Comparison of ENCODE assay signal across 13 mouse cellular contexts in genomic region chr10:4626432-4626831, GRCm38 (mm10). TPM values are rescaled to one million over a fixed set of nuclear protein-coding genes. Genes with fewer than 3 reads are reported as not detected.
A peak's percentile ranks its signal among the peaks of the same experiment; 100 is the strongest.
DNase-seq lines count a peak whose midpoint lies in the region; ATAC-seq and TF ChIP-seq lines count a peak whose summit lies in the region.
"Had no signal": no experiment of that assay in that cellular context is flagged by ENCODE, and none has a peak within 500 bp of the region (broad histone marks: within the 10 kb centered on the region; RNA-seq: fewer than 3 reads in every experiment).

No protein-coding gene starts in this region.

- H3K36me3 ChIP-seq in liver, embryonic 14.5 days (replicated peaks; ENCODE audit: control insufficient read depth, insufficient read depth, low read depth): no peaks in the 10 kb centered on the region
- no peaks in the 10 kb centered on the region for H3K36me3 ChIP-seq in stomach, postnatal 0 days (ENCODE audit: control insufficient read depth, insufficient read depth, low read length)
- H3K36me3 ChIP-seq: liver, embryonic 15.5 days had no signal

- H3K4me1 ChIP-seq in liver, embryonic 14.5 days (replicated peaks; ENCODE audit: control insufficient read depth in 2 of 2, insufficient read depth in 2 of 2, low read length in 1 of 2): no peaks in the 10 kb centered on the region
- H3K4me1 ChIP-seq in stomach, postnatal 0 days (replicated peaks; ENCODE audit: control insufficient read depth, insufficient read depth): no peaks in the 10 kb centered on the region

- no peak for TF ChIP-seq EP300 in liver, embryonic 14.5 days (IDR thresholded peaks at IDR 0.05; ENCODE audit: low read depth)
- no peak for TF ChIP-seq EP300 in stomach, postnatal 0 days (optimal IDR thresholded peaks at IDR 0.05)

- H3K9ac ChIP-seq in liver, embryonic 14.5 days (replicated peaks): no peak overlapping the region
- no peak overlapping the region for H3K9ac ChIP-seq in stomach, postnatal 0 days (ENCODE audit: low read length)
- H3K9ac ChIP-seq: liver, embryonic 15.5 days had no signal

- H3K9me3 ChIP-seq in liver, embryonic 14.5 days (ENCODE audit: control insufficient read depth, low read length): no peaks in the 10 kb centered on the region
- H3K9me3 ChIP-seq in stomach, postnatal 0 days (ENCODE audit: control insufficient read depth, low read length): no peaks in the 10 kb centered on the region
- H3K9me3 ChIP-seq: liver, embryonic 15.5 days had no signal

- no peak for ATAC-seq in liver, embryonic 14.5 days (ENCODE audit: insufficient read depth)
- ATAC-seq in stomach, postnatal 0 days (ENCODE audit: low FRiP score, low TSS enrichment): no peak

- H3K27me3 ChIP-seq in liver, embryonic 14.5 days (ENCODE audit: control insufficient read depth, insufficient read depth, low read length): no peaks in the 10 kb centered on the region
- H3K27me3 ChIP-seq in stomach, postnatal 0 days (ENCODE audit: control insufficient read depth, insufficient read depth, low read length): no peaks in the 10 kb centered on the region
- H3K27me3 ChIP-seq: liver, embryonic 15.5 days had no signal

- TF ChIP-seq CTCF in liver, embryonic 14.5 days (IDR thresholded peaks at IDR 0.05; ENCODE audit: low read depth): peak; percentile 46
- TF ChIP-seq CTCF in stomach, postnatal 0 days (IDR thresholded peaks at IDR 0.05; ENCODE audit: low read depth): peak; percentile 47

- intact Hi-C loops in left cerebral cortex, postnatal 14 days (cut with DNase I): no loop called here

- H3K27ac ChIP-seq in liver, embryonic 14.5 days: no peak overlapping the region
- H3K27ac ChIP-seq in stomach, postnatal 0 days (replicated peaks): no peak overlapping the region
- H3K27ac ChIP-seq: liver, embryonic 15.5 days had no signal

- WGBS in liver, embryonic 14.5 days (ENCODE audit: insufficient replicate concordance): 73% methylated on average over 7 of the region's 7 CpGs
- 77% methylated on average over 7 of the region's 7 CpGs for WGBS in stomach, postnatal 0 days

- peak; percentile 15 for DNase-seq in adrenal gland, postnatal 25 days
- no peak for DNase-seq in adrenal gland, adult 18-20 months (ENCODE audit: low spot score in 2 of 2)
- no peak for DNase-seq in liver, embryonic 14.5 days (ENCODE audit: low read depth in 3 of 3, low spot score in 3 of 3)
- DNase-seq in liver (no peak), R1 (ENCODE audit: low read depth, low spot score) (peak; percentile 57)
- no peak for DNase-seq in stomach, postnatal 0 days (ENCODE audit: low spot score)
- DNase-seq in embryo, embryonic 9.5 days (ENCODE audit: extremely low spot score): no peak
- no peak for DNase-seq in left cerebral cortex, postnatal 14 days (ENCODE audit: low spot score in 2 of 2)
- DNase-seq: cerebellum, postnatal 10 days; gastrocnemius, postnatal 25 days; heart, postnatal 36 days; midbrain, embryonic 14.5 days had no signal

- H3K4me2 ChIP-seq in liver, embryonic 14.5 days (ENCODE audit: low read depth): no peak overlapping the region
- H3K4me2 ChIP-seq in stomach, postnatal 0 days (replicated peaks; ENCODE audit: low read depth): no peak overlapping the region
- H3K4me2 ChIP-seq: liver, embryonic 15.5 days had no signal

- no peak overlapping the region for H3K4me3 ChIP-seq in liver, embryonic 14.5 days (ENCODE audit: insufficient read depth in 1 of 2, low read depth in 2 of 2, low read length in 2 of 2)
- H3K4me3 ChIP-seq in stomach, postnatal 0 days (ENCODE audit: low read depth, low read length): no peak overlapping the region
- H3K4me3 ChIP-seq: liver, embryonic 15.5 days had no signal

RNA-seq across cellular contexts. Expression of gene Esr1, which starts 15.0 kb away (rescaled TPM):
- 12.0 and 12.8 TPM in 2 replicates for total RNA-seq in adrenal gland, postnatal 25 days (2021)
- 10 to 100 TPM; 19.7 to 28.7 TPM for total RNA-seq in adrenal gland, adult 18-20 months (2021)
- polyA plus RNA-seq in liver, embryonic 14.5 days (2012; rRNA removed): 0.06 and 0.08 TPM in 2 replicates
- 0.13 and 0.29 TPM in 2 replicates for polyA plus RNA-seq in liver, embryonic 14.5 days (2014; fragmentation: Nextera tagmentation; extraction: Ambion mirVana)
- polyA plus RNA-seq in stomach, postnatal 0 days (2015; fragmentation: Nextera tagmentation; extraction: Ambion mirVana): 0.45 and 0.57 TPM in 2 replicates
- 1 to 10 TPM; 2.7 to 2.9 TPM for total RNA-seq in left cerebral cortex, postnatal 14 days (2021)

Comparison
In these comparisons a context has a peak if more than half of its experiments do, and no peak if none do; other contexts are left out.
1. DNase-seq: peak in adrenal gland, postnatal 25 days (single experiment) and R1 (single experiment); none in adrenal gland, adult 18-20 months (0 of 2), liver, embryonic 14.5 days (0 of 3), liver (single experiment), stomach, postnatal 0 days (single experiment), embryo, embryonic 9.5 days (single experiment) and left cerebral cortex, postnatal 14 days (0 of 2).